Mouse (Mus musculus) heart, postnatal 25 days (tissue): ENCODE data around the gene Cst13. TPM values are rescaled to one million over a fixed set of nuclear protein-coding genes. Genes with fewer than 3 reads are reported as not detected.
"Not testable (repeated sequence)": the region's sequence is repeated elsewhere in the genome, so short reads cannot be mapped to it uniquely, and the experiment has no call there.

ENCODE experiments used
- DNase-seq: peaks from one replicate; pipeline ENCODE4 v3.0.0; 2022; ENCODE audit warnings: low spot score
- intact Hi-C: fragments of 180-260 bp; cut with DNase I; formaldehyde crosslinking; loops from one replicate; pipeline ENCODE4 v1.15.1; 2025
- total RNA-seq, 2 experiments: library from RNA; stranded (reverse); gene quantifications; 2 replicates each; pipeline ENCODE4 v1.2.3; 2021

Gene Cst13
- total RNA-seq = not detected

DNA sequence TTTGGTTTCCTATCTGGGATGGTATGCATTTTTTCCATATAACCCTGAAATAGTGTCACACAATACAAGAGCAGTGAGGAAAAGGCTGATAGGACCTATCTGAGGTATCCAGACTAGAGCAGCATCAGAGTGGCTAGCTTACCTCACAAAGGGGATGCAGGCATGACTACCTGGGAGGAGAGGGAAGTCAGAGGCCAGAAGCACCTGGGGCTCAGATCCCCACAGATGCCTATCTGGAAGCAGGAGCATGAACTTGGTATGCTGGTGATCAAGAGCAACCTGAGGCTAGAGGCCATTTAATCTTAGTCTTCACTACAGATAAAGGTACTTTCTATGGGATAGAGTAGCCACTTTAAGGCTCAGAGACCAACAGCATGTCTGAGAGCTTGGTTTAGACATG, at the start of gene Cst13:
Cst13 (plus strand) TSS at position 173 of the 400 bp plus-strand sequence.
- DNase-seq = no peak
- intact Hi-C loops = no loop called here

DNA sequence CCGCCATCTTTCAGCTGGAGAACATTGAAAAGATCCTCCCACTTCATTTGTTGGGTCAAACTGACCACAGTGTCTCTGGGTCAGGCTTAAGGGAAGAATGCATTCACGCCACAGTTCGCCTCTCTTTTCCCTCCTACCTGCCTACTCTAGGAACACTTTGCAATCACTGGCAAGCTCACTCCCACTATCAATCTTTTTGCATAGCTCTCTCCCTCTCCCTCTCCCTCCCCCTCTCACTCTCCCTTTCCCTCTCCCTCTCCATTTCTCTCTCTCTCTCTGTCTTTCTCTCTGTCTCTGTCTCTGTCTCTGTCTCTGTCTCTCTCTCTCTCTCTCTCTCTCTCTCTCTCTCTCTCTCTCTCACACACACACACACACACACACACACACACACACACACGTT, 48.5 kb upstream of the Cst13 start, which contains the start of gene Cst11:
Cst11 (minus strand) TSS at position 101 of the 400 bp plus-strand sequence.
- intact Hi-C loops, DNase-seq: not testable (repeated sequence)

DNA sequence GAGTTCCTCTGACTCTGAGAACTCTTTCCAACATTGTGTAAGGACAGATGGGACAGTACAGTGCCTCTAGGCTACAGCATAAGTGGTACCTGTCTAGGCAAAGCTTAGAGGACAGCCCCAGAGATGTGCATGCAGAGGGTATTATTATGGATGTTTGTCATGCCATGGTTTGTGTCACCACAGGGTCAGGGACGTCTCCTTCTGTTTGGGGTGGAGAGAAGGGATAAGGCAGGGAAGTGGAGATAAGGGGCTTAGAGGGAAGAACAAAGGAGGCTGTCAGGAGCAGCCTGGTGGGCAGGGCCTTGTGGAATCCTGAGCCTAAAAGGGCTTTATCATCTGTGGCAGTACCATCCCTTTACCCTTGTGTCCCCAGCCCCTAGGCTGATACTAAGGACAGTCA, 38.2 kb upstream of the Cst13 start, which contains the start of gene 8030411F24Rik:
8030411F24Rik (plus strand) TSS at position 301 of the 400 bp plus-strand sequence.
- no peak for DNase-seq

DNA sequence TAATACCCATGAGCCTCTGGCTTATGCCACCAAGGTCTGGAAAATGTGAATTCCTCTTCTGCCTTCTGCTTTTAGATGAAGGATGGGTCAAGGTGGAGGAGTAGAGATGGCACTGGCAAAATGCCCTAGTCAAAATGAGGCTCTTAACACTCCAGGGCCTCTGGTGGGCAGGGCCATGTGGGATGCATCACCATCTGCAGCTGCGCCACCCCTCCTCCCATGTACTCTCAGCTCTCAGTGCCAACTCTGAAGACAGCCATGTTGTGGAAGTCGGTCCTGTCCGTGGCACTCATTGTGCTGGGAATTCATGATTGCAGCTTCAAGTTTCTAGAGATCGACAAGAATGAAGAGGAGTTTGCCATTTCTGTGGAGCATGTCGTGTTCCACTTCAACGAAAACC, 30.7 kb upstream of the Cst13 start, which contains the start of gene Cst12:
Cst12 (plus strand) TSS at position 220 of the 400 bp plus-strand sequence.
- intact Hi-C loops = no loop called here
- DNase-seq = no peak

More for the DNA sequence above, 38.2 kb upstream of the Cst13 start, which contains the start of gene 8030411F24Rik:
- intact Hi-C loops = no loop called here

DNA sequence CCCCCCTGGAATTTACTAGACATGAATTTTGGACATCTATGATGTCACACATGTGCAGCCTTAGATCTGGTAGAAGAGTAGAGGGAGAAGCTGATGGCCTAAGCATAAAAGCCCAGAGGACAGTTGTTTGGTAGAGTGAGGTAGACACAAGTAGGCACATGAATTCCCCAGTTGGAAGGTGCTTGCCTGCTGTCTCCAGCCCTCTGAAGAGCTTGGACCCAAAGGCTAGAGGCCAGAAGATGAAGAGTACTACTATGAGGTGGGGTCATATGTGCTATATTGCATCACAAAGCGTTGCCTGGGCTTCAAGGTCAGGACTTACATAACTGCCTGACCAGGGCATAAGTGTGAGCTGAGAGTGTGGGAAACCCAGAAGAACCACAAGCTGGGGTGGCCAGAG, 21.4 kb upstream of the Cst13 start, which contains the start of gene Cst8:
Cst8 (plus strand) TSS at position 301 of the 400 bp plus-strand sequence.
- intact Hi-C loops = no loop called here

DNA sequence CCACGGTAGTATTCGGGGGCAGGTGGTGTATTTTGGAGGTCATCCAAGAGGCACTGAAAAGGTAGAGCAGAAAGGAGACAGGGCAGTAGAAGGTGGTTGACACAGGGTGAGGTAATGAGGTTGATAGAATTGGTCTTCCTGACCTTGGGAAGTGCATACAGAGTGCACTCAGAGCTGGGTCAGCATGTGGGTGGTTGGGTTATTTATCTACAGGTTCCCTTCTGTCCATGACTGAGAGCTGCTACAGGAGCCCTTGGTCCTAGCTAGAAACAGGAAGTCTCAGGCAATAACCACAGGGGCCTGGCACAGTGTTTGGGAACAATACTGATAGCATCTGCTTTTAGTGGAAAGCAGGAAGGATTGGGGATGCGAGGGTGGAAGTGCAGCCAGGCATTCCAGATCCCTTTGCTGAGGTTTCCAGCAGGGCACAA, 18.4 kb upstream of the Cst13 start:
- intact Hi-C loops = no loop called here

More for the DNA sequence above, 21.4 kb upstream of the Cst13 start, which contains the start of gene Cst8:
- no peak for DNase-seq

DNA sequence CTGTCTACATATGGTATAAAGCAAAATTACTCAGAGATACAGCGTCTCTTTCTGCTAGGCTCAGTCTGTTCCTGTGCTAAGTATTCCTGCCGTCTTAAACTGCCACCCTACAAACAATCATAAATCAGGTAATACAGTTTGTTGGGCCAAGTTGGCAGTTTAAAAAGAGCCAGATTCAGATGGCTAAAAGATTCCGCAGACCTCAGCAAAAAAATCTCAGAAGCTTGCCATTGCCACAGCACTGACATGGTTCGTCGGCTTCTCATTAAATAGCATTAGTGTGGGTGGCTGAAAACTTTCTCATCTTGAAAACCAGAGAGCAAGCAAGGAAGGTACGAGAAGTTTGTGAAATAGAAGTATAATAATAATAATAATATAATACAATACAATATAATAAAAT, 13.2 kb upstream of the Cst13 start:
- intact Hi-C loops = no loop called here
- no peak for DNase-seq

More for the DNA sequence above, 18.4 kb upstream of the Cst13 start:
- no peak for DNase-seq

DNA sequence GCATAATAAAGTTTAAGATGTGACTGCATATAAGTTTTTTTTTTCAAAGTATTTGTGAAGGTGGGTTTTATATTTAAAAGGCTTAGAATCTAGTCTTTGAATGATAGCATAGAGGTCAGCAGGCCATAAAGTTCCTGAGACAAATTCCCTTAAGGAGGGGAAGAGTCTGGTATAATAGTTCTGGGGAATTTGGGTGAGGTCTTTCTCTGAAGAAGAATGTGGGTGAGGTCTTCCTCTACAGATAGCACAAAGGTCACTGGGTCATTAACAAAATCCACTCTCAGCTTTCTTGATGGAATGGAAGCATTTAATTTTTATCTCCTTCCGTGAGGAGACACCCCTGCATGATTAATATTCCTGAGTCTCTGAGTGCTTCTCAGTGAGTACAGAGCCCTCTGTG, 6.1 kb downstream of the Cst13 start:
- DNase-seq = no peak
- intact Hi-C loops = no loop called here

DNA sequence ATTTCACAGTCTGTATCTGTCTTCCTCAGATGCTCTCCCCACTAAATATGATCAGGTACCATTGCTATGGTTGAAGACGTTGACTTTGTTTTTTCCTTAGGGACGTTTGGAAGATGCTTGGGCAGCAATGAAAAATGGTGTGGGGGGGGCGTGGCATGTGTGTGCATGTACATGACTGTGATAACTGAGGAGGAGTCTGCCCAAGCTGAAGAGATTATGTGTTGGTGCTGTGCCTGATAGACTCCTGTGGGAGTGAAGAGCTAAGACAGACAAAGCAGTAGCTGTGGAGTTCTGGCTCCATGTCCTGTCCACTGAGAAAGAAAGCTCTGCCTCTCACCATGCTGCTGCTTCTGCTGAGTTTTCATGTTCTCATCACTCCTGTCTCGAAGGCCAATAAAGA, 15.0 kb downstream of the Cst13 start, which contains the start of gene Cst9:
Cst9 (plus strand) TSS at position 236 of the 400 bp plus-strand sequence.
- intact Hi-C loops = no loop called here
- no peak for DNase-seq

DNA sequence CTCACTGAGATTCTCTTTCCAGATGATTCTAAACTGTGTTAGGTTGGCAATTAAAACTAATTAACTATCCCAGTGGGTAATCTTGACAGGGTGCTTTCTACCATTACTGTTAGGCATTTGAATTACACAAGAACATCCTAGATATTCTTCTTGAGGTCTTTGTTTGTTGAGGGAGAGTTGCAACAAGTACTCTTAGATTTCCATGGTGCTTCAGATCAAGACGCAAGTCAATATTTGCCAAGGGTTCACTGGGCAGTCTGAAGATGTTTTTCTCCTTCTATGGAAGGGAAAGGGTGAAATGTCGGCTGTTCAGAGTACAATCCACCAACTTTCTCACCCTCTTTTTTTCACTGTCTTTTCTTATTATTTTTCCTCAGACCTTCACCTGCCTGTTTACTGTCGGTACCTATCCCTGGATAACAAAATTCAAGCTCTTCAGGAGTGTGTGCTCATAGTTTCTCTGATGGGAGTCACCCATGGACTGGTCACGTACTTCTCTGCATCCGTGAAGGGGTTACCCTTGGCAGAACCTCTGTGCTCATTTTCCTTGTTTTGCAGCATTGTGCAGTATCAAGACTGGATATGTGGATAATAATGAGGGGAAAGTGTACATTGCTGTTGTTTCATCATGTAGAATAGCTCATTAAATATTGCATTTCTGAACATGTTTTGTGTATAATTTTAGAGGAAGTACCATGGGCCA, 18.3 kb downstream of the Cst13 start:
- DNase-seq = no peak
- intact Hi-C loops = no loop called here

DNA sequence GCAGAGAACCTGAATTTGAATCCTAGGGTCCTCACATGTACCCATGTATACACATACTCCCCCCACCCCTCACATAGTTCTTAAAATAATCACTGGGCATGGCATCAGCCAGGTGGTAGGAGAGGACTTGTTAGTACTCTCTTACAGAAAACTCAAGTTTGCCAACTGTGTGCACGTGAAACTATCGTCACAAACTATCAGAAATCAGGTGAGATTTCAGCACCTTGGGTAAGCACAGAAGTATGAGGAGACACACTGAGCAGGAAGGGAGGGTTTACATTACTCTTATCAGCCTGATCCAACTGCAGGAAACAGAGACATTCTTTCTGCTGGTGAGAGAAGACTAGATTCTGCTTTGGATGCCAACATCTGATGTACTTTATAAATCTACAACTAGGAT, 19.3 kb downstream of the Cst13 start:
- no peak for DNase-seq
- intact Hi-C loops = no loop called here

DNA sequence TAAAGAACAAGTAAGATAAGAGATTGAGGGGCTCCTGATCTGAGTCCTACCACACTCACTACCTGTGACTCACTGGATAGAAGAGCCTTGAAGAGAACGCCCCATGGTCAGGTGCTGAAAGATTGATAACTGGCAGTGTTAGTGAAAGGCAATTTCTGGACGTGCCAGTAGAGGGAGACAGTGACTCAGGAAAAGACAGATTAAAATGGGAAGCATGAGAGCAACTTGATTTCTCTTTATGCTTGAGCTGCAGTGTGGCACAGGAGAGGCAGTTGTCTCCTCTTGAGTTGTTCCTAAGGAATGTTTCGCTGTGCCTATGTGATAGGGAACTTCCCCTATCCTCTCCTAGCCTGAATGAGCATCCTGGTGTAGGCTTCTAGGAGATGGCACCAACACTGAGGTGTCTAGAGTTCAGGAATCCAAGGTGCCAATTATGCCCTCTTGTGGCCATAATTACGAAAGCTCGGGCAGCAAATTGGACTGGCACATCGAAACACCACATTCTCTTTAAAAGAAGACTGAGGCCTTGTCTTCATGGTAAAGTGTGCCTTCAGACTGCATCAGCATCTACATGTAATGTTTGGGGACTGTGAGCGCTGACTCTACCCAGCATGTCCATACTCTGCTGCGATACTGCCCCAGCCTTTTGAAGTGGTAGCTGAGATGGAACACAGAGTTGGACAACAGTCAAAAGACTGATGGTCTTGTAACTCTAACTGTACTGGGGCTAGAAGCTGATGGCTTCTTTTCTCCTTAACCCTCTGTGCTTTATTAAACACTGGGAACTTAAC, 31.4 kb downstream of the Cst13 start:
- DNase-seq = peak; percentile 37
- intact Hi-C loops = loop anchor here (1.0 kb wide), 1 partner anchor 51 kb away; no protein-coding TSS in a partner anchor

DNA sequence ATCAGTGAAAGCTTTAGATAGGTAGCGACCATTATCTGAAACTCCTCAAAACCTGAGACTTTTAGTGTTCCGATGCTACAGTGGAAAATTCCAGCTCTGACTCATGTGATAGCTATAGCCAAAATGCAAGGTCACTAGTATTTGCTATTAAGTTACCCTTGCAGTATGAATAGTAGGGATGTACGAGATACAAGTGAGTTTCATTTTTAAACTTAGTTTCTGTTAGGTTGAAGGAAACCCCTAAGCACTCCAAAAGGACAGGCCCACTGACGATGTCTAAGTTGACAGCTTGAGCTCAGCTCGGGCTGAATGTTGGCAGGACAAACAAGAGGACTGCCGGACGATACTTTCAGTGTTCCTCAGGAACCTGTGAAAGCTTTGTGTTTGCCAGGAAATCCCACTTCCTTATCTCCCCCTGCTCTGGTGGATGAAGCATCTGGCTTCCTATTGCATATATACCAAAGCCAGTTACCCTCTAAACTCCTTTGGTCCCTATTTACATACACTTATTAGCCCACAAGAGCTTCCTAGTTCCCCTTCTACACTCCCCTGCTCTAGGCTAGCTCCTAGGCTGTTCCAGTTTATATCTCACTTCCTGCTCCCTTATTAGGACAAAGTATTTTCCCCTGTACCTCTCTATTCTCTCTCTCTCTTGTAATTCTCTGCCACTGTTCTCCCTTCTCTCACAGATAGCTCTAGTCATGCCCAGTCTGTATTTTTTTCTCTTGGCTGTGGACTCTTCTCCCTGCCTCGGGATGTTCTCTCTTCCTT, 36.9 kb downstream of the Cst13 start:
- intact Hi-C loops = loop anchor here (2.0 kb wide), 1 partner anchor 18 kb away; the partner anchor contains the start of gene Cst3
- DNase-seq = no peak

DNA sequence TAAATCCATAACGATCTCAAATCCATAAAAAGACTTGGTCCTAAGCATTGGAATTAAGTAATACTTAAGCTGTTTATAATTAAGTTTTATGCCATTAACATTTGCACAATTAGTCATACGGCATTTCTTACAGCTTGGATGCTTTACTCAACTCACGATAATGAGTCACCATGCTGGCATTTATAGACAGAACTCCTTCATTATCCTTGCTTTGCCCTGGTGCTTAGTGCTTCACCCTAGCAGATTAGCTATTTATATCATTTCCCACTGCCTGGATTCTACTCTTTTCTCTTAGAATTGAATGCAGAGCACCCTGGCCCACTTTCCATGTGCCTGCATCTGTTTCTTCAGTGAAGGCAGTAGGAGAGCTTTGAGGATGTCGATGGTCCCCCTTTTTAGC, 37.6 kb downstream of the Cst13 start:
- DNase-seq = no peak
- intact Hi-C loops = loop anchor here (2.0 kb wide), 1 partner anchor 17 kb away; the partner anchor contains the start of gene Cst3

DNA sequence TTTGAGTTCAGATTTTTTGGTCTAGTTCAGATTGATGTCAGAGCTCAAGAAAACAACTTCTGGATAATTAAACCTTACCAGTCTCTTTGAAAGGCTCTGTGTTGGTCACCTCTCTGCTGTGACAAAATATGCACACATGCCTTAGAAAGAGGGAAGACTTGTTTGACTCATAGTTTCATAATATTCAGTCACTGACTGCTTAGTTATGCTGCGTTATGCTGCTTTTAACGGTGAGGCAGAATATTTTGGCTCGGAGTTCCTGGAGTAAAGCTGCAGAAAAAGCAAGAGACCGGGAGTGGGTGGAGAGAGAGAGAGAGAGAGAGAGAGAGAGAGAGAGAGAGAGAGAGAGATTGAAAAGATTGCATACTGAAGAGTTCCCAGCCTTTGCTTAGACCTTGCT, 41.1 kb downstream of the Cst13 start:
- no peak for DNase-seq
- intact Hi-C loops = no loop called here

DNA sequence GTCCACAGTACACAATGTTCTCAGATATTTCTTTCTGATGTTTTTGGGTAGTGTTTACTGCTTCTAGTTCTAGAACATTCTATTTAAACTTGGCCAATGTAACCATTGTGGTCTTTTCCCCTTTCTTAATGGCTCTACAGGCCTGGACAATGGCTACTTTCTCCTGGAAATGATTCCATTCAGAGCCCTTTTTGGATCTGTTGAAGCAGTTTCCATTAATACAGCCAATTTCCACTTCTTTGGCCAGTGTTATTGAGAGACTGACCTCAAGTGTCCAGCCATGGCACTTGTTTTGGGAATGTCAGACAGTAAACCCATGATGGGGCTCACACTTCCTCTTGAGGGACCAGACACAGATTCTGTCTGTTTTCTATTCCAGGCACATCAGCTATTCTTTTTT, 41.8 kb downstream of the Cst13 start:
- intact Hi-C loops = no loop called here
- DNase-seq = no peak

DNA sequence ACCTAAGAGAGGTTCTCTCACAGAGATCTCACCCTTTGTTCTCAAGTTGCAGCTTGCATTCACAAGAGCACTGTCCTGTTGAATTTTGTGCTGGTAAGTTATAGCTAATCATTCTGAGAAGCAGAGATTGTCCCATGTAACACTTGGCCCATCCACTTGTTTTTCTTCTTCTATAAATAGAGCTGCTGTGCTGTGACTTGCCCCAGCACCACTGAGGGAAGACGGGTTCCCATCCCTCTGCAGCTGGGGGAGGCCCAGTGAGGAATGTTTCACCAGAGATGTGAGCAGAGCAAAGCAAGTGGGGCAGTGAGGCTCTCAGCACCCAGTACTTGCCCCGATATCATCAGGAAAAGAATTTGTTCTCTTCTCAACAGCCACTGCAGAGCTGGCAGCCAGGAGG, 45.1 kb downstream of the Cst13 start, which contains the start of gene 9230104L09Rik:
9230104L09Rik (minus strand) TSS at position 73 of the 400 bp plus-strand sequence.
- DNase-seq = no peak
- intact Hi-C loops = no loop called here

DNA sequence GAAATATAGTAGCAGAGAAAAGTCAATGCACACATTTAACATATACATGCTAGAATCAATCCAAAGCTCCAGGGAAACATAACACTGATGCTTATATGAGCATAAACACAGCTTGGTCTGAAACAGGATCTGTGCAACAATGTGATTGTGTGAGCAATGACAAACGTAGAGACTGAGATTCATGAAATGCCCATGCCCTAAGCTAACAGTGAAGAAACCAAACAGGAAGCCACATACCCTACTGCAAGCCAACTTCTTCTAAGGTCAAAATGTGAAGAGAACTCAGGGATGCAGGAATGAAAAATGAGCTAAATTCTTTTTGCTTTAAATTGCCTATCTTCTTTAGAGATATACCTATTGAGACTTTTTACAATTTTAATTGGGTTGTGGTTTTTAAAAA, 49.1 kb downstream of the Cst13 start:
- DNase-seq = no peak
- intact Hi-C loops = loop anchor here (2.0 kb wide), 1 partner anchor 16 kb away; no protein-coding TSS in a partner anchor

DNA sequence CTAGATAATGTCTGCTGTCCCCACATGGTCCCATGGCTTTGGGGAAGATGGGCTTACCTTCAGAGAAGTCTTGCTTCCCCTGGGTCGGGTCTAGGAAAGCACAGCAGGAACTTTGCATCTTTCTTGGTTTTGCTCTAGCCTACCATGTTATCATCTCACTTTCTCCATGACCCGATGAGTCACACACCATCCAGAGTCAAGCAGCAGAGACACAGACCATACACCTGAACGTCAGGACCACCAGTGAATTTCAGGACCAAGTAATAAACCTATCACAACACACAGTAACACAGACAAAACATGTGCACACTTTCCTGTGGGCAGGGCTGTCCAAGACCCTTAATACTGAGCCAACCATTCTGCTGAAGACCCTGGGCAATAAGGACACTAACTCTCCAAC, 50.6 kb downstream of the Cst13 start:
- intact Hi-C loops = no loop called here

DNA sequence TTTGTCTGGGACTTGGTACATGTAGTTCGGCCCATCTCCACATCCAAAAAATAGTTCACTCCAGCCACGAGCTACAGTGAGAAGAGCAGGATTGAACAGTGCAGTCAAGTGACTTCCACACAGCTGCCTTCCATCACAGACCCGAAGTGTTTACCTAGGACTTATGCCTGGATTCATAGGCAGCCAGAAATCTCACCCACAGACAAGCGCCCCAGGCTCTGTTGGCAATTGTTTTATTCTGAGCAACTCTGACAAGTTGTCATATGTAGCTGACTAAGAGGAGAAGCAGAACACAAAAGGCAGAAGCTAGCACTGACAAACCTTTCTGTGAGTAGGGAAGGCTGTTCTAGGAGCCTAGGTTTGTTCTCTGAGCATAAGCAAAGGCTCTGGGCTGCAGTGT, 53.0 kb downstream of the Cst13 start:
- intact Hi-C loops = no loop called here
- DNase-seq = no peak

More for the DNA sequence above, 50.6 kb downstream of the Cst13 start:
- DNase-seq = no peak
